Mouse (Mus musculus) central nervous system, embryonic 11.5 days (tissue): ENCODE data around the gene Mme. TPM values are rescaled to one million over a fixed set of nuclear protein-coding genes. Genes with fewer than 3 reads are reported as not detected.

Experiments
- polyA plus RNA-seq: library from polyadenylated mRNA; depleted of rRNA; stranded (reverse); fragments of >200 nt; gene quantifications from 2 replicates; pipeline ENCODE4 v1.2.3, GENCODE M21; 2012; rRNA removed

Gene Mme
- polyA plus RNA-seq = 12.8 and 16.6 TPM in 2 replicates

GRCm38 (mm10) chr3:63241099-63241587 lies at the start of gene Mme:
Gene Mme, plus strand, starts transcription at chr3:63241537.

Other genes starting within 250 kb of the Mme start
- gene Gm34302, start 242.3 kb downstream of the Mme start, polyA plus RNA-seq = not detected in 2 replicates